Mouse (Mus musculus) liver, postnatal 0 days (tissue): ENCODE results near the gene Pde4a.
A peak's percentile ranks its signal among the peaks of the same experiment; 100 is the strongest.

Experiments
- CTCF ChIP-seq: sonication (generic); IDR thresholded peaks from 2 replicates; pipeline ENCODE4 v1.5.1; 2016; ENCODE audit warnings: antibody characterized with exemption, low read depth
- EP300 ChIP-seq: IDR thresholded peaks from 2 replicates; pipeline ENCODE4 v1.6.1; 2016; ENCODE audit warnings: antibody characterized with exemption, low read depth, mild to moderate bottlenecking

DNA sequence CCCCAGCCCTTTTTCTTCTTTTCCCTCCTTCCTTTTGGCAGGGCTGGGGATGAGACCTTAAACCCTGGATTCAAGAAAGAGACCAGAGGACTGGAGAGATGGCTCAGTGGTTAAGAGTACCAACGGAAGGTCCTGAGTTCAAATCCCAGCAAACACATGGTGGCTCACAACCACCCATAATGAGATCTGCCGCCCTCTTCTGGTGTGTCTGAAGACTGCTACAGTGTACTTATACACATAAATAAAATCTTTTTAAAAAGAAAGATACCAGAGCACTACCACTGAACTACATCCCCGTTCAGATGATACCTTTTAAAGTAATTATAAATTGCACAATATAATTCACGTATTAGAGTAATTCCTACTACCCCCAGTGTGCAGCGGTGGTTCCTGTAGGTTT lies 67.4 kb downstream of the Pde4a start:
- 0 out of 2 replicates have a peak, but pooled peaks have one; percentile 7 for TF ChIP-seq CTCF
- no peak for TF ChIP-seq EP300
